Mouse (Mus musculus) limb, embryonic 11.5 days (tissue): Measurements from ENCODE around the gene Rtn4. TPM values are rescaled to one million over a fixed set of nuclear protein-coding genes. Genes with fewer than 3 reads are reported as not detected.

Experiments used
- ATAC-seq: fragments of 200-750 bp; cut with Nextera tagmentation; 2 replicates; pipeline ENCODE4 v1.8.0; 2017; ENCODE audit warnings: low read depth; ENCODE audit not compliant: insufficient number of reproducible peaks, low FRiP score, low TSS enrichment
- DNase-seq: peaks from one replicate; pipeline ENCODE4 v3.0.0-alpha.2; 2015; ENCODE audit warnings: low spot score
- H3K27ac ChIP-seq: fragments of 300-500 bp; sonication (generic); replicated peaks from 2 replicates; pipeline ENCODE4 v1.5.1; 2014; ENCODE audit warnings: low read depth, mild to moderate bottlenecking, low read length
- H3K27me3 ChIP-seq: fragments of 300-500 bp; sonication (generic); 2 replicates; pipeline ENCODE4 v1.6.1; 2014; ENCODE audit warnings: mild to moderate bottlenecking, low read length, mixed read lengths; ENCODE audit not compliant: control insufficient read depth, insufficient read depth
- H3K36me3 ChIP-seq: fragments of 300-500 bp; sonication (generic); 2 replicates; pipeline ENCODE4 v1.6.1; 2014; ENCODE audit warnings: mild to moderate bottlenecking, low read length, moderate library complexity, mixed read lengths; ENCODE audit not compliant: control insufficient read depth, insufficient read depth
- H3K4me1 ChIP-seq: fragments of 300-500 bp; sonication (generic); 2 replicates; pipeline ENCODE4 v1.6.1; 2014; ENCODE audit warnings: low read length, mixed read lengths; ENCODE audit not compliant: control insufficient read depth, insufficient read depth
- H3K4me2 ChIP-seq: fragments of 300-500 bp; sonication (generic); 2 replicates; pipeline ENCODE4 v1.6.1; 2014; ENCODE audit warnings: low read depth, mild to moderate bottlenecking, moderate library complexity; ENCODE audit not compliant: severe bottlenecking
- H3K4me3 ChIP-seq: fragments of 300-500 bp; sonication (generic); 2 replicates; pipeline ENCODE4 v1.5.1; 2014; ENCODE audit warnings: low read depth, low read length
- H3K9ac ChIP-seq: fragments of 300-500 bp; sonication (generic); 2 replicates; pipeline ENCODE4 v1.6.1; 2014; ENCODE audit warnings: mild to moderate bottlenecking, low read length
- H3K9me3 ChIP-seq: fragments of 300-500 bp; sonication (generic); 2 replicates; pipeline ENCODE4 v1.6.1; 2016; ENCODE audit warnings: low read length; ENCODE audit not compliant: control insufficient read depth
- WGBS: fragments of 180-500 bp; shearing (Covaris S2); extraction: QIAGEN DNeasy Blood & Tissue Kit; methylation state at CpG from one replicate; pipeline ENCODE4 v1.1.7; 2014; 5-methylcytosine and 5-hydroxymethylcytosine counted together
- polyA plus RNA-seq: library from polyadenylated mRNA; unstranded; fragments of >200 nt; fragmentation: Nextera tagmentation; extraction: Ambion mirVana; gene quantifications from 2 replicates; pipeline ENCODE4 v1.2.1, GENCODE M21; 2014

Gene Rtn4
- polyA plus RNA-seq, 1 experiment from 2014 or later = 60.7 TPM

GRCm38 (mm10) chr11:29693576-29694410 is 1.0 kb downstream of the Rtn4 start:
- DNase-seq (peak; percentile 92), ATAC-seq (peak; percentile 87)
- Histone ChIP-seq H3K27ac (peak overlapping the region; percentile 93), H3K27me3 (no peaks in the 10 kb centered on the region), H3K9ac (peak overlapping the region; percentile 93), H3K4me2 (peak overlapping the region; percentile 50), H3K9me3 (no peaks in the 10 kb centered on the region), H3K4me3 (peak overlapping the region; percentile 81), H3K36me3 (no peaks in the 10 kb centered on the region), H3K4me1 (no peaks in the 10 kb centered on the region)
- under 1% methylated on average over 45 of the region's 53 CpGs for WGBS

- Histone ChIP-seq H3K9ac (no peak overlapping the region), H3K27me3 (no peaks in the 10 kb centered on the region), H3K4me3 (no peak overlapping the region), H3K4me2 (no peak overlapping the region), H3K27ac (no peak overlapping the region), H3K4me1 (no peaks in the 10 kb centered on the region), H3K36me3 (no peaks in the 10 kb centered on the region), H3K9me3 (no peaks in the 10 kb centered on the region)
- no peak for ATAC-seq
- DNase-seq = no peak
Observed at GRCm38 (mm10) chr11:29694754-29695153, 2.0 kb downstream of the Rtn4 start.

GRCm38 (mm10) chr11:29702721-29703120 is 10.0 kb downstream of the Rtn4 start:
- no peak for ATAC-seq
- DNase-seq = no peak
- Histone ChIP-seq H3K27ac (no peak overlapping the region), H3K36me3 (no peaks in the 10 kb centered on the region), H3K27me3 (no peaks in the 10 kb centered on the region), H3K4me2 (no peak overlapping the region), H3K9me3 (no peaks in the 10 kb centered on the region), H3K4me3 (no peak overlapping the region), H3K9ac (no peak overlapping the region), H3K4me1 (no peaks in the 10 kb centered on the region)
- 89% methylated on average over 3 of the region's 3 CpGs for WGBS

- DNase-seq = no peak
- Histone ChIP-seq H3K36me3 (0 out of 2 replicates have a peak, but pooled peaks cover 2% of the 10 kb centered on the region), H3K4me2 (no peak overlapping the region), H3K9me3 (no peaks in the 10 kb centered on the region), H3K27ac (no peak overlapping the region), H3K4me1 (no peaks in the 10 kb centered on the region), H3K27me3 (no peaks in the 10 kb centered on the region), H3K9ac (no peak overlapping the region), H3K4me3 (no peak overlapping the region)
- no peak for ATAC-seq
Observed at GRCm38 (mm10) chr11:29705263-29705662, 12.5 kb downstream of the Rtn4 start.

GRCm38 (mm10) chr11:29706845-29707244 is 14.1 kb downstream of the Rtn4 start:
- DNase-seq (no peak), ATAC-seq (no peak)
- no peak overlapping the region for H3K27ac ChIP-seq
- H3K27me3 ChIP-seq = no peaks in the 10 kb centered on the region
- no peaks in the 10 kb centered on the region for H3K4me1 ChIP-seq
- no peak overlapping the region for H3K4me3 ChIP-seq
- no peaks in the 10 kb centered on the region for H3K9me3 ChIP-seq
- 0 out of 2 replicates have a peak, but pooled peaks cover 2% of the 10 kb centered on the region for H3K36me3 ChIP-seq
- 92% methylated on average over 4 of the region's 4 CpGs for WGBS
- H3K4me2 ChIP-seq = no peak overlapping the region
- H3K9ac ChIP-seq = no peak overlapping the region

GRCm38 (mm10) chr11:29709512-29709911 is 16.8 kb downstream of the Rtn4 start:
- Histone ChIP-seq H3K36me3 (0 out of 2 replicates have a peak, but pooled peaks cover 2% of the 10 kb centered on the region), H3K27ac (no peak overlapping the region), H3K27me3 (no peaks in the 10 kb centered on the region), H3K4me1 (no peaks in the 10 kb centered on the region), H3K4me3 (no peak overlapping the region), H3K9ac (no peak overlapping the region), H3K9me3 (no peaks in the 10 kb centered on the region), H3K4me2 (no peak overlapping the region)
- DNase-seq (no peak), ATAC-seq (no peak)

- 92% methylated on average over 7 of the region's 7 CpGs for WGBS
- ATAC-seq (no peak), DNase-seq (no peak)
- peaks cover 3% of the 10 kb centered on the region; the same call in 1 of the 2 replicates for H3K4me1 ChIP-seq
- H3K36me3 ChIP-seq = no peaks in the 10 kb centered on the region
- H3K4me2 ChIP-seq = no peak overlapping the region
- no peak overlapping the region for H3K9ac ChIP-seq
- no peak overlapping the region for H3K4me3 ChIP-seq
- H3K27ac ChIP-seq = no peak overlapping the region
- H3K27me3 ChIP-seq = no peaks in the 10 kb centered on the region
- no peaks in the 10 kb centered on the region for H3K9me3 ChIP-seq
Observed at GRCm38 (mm10) chr11:29714114-29714513, 21.4 kb downstream of the Rtn4 start.

GRCm38 (mm10) chr11:29714789-29715188 is 22.0 kb downstream of the Rtn4 start:
- ATAC-seq = no peak
- 98% methylated on average over 2 of the region's 2 CpGs for WGBS
- no peak for DNase-seq
- Histone ChIP-seq H3K9me3 (no peaks in the 10 kb centered on the region), H3K9ac (no peak overlapping the region), H3K4me1 (peaks cover 3% of the 10 kb centered on the region; the same call in 1 of the 2 replicates), H3K4me3 (no peak overlapping the region), H3K27me3 (no peaks in the 10 kb centered on the region), H3K4me2 (no peak overlapping the region), H3K36me3 (no peaks in the 10 kb centered on the region), H3K27ac (no peak overlapping the region)
